Mouse (Mus musculus) common myeloid progenitor, adult 5-6 weeks (primary cell): ENCODE measurements at regions not wholly inside any gene's neighbourhood (a gene's known extent, or its start where the extent isn't known, plus 50 kb on each side); places are given as distances from the start of the nearest gene placed in this dataset.
A peak's percentile ranks its signal among the peaks of the same experiment; 100 is the strongest.

Experiments used
- ATAC-seq: replicated peaks from 2 replicates; pipeline ENCODE4 v1.8.0; 2016; ENCODE audit warnings: low read depth, mild to moderate bottlenecking, moderate TSS enrichment, inconsistent platforms; ENCODE audit not compliant: poor library complexity, severe bottlenecking

DNA sequence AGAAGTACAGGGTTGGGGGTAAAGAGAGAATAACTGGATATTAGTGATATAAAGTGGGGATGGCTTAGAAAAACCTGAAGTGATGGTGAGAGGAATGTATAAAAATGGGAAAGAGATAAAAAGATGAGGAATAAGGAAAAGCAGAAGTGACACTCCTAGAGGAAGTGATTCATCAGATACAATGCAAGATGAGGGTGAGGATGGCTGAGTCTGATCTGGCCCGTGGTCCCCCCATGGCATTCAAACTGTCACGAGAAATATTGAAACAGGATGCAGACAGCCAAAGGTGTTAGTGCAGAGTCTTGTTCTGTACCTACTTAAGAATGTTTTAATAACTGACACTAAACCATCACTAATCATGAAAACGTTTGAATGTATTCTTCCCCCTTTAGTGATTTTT lies 56.2 kb upstream of the Kitl start:
- ATAC-seq, result peak; percentile 66

DNA sequence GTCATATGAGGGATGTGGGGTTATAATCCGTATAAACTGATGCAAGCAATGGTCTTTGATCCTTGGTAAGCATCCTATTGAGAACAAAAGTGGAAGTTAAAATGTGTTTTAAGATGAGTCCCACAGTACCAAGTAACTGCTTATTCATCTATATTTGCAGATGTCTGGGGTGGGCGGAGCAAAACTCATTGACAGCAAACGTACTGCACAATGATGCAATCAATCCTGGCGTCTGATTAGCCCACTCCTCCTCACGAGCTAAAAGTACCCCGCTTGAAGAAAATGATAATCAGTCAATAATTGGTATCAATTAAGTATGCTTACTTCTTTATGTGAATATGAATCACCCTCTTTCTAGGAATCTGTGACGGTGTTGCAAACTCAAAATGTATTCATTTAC lies 62.9 kb upstream of the Kitl start:
- no peak for ATAC-seq

DNA sequence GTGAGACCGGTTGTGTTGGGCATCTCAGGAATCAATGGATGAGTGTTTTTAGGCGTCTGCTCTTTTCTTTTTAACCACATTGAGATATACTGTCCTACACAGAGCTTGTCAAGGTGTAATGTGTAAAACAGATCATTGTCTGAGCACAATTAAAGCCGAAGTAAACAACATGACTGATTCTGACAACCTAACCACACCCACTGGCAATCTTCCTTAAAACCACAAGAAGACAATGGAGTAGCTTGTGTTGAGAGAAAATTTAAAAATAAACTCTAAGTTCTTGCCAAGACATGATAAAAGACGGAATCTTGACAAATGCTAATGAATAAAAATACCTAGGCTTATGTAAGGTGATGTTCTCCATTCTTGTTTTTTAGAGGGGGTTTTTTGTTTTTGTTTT lies 63.7 kb upstream of the Kitl start:
- no peak for ATAC-seq

DNA sequence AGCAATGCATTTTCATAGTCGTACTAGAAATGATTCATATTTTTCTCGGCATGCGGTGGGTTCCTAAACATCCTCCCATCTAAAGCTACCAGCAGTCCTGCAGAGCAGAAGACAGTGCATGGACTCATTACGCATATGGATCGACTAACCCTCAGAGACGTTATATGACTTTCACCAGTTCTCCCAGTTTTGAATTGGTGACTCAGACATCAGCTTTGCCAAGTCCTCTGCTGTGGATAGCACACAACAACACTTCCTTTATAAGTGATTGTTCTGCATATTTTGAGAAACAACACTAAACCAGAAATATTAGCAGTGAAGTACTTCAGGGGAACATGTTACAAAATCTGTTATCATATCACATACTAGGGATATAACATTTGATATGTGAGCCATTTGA lies 64.1 kb upstream of the Kitl start:
- no peak for ATAC-seq

DNA sequence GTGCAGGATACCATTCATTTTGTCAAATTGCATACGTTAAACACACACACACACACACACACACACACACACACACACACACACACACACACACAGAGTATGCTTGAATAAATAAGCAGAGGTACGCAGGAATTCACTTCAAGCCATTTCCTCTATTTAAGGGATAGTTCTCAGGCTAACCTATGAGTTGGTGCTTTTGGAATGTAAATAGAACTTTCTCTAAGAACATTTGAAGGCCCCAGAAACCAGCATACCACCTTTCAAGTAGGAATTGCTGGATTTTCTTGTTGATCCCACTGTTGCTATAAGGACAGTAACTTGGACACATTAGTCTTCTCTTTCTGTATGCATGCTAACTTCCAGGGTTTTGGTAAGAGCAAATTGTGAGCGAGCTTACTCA lies 66.7 kb upstream of the Kitl start:
- ATAC-seq, result no peak

DNA sequence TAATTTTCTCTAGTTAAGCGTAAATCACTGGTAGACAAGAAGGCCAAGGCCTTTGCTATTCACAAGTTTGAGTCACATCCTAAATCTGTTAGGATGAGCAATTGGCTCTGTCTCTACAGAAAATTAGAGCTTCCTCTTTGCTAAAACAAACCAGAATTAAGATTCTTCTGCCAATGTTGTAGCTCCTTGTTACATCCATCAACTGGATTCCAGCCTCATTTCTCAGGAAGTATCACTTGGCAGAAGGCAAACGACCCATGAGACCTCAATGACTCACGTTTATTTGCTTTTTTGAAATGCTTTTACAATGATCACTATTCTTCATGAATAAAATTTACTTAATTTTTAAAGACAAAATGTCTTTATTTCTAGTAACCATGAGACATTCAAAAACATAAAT lies 70.0 kb upstream of the Kitl start:
- no peak for ATAC-seq

DNA sequence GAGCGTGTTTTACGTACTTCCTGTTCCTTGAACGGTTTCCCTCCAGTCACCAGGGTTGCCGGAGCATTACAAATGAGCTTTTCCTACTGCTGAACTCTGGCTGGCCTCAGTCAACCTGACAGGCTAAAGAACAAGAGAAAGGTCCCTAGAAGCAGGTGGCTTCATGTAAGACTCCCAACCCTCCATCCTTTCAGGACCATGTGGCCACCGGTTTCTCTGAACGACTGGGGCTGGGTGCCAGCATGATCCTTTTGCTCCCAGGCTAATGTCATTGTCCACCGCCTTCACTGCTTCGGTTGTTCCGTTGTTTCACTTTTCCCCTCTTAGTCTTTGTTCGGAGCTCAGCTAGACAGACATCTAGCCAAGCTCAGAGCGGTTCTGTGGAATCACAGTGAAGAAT lies 73.8 kb upstream of the Kitl start:
- ATAC-seq, result no peak

DNA sequence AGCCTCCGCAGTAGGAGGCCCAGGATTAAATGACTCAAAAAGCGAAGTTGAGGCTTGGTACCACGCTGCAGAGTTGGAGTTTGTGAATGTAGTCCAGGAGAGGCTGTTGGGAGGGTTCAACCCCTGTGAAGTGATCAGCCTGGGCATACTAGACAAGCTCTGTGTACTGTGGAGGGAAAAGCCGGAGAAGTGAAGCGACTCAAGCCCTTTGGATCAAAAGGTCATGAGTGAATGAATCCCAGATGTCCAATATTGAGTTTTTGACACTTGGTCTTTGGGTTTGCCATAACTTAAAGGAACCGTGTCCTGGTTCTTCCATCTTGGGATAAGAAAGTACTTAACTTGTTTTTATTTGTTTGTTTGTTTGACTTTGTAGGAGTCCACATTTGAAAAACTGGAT lies 76.5 kb upstream of the Kitl start:
- no peak for ATAC-seq

DNA sequence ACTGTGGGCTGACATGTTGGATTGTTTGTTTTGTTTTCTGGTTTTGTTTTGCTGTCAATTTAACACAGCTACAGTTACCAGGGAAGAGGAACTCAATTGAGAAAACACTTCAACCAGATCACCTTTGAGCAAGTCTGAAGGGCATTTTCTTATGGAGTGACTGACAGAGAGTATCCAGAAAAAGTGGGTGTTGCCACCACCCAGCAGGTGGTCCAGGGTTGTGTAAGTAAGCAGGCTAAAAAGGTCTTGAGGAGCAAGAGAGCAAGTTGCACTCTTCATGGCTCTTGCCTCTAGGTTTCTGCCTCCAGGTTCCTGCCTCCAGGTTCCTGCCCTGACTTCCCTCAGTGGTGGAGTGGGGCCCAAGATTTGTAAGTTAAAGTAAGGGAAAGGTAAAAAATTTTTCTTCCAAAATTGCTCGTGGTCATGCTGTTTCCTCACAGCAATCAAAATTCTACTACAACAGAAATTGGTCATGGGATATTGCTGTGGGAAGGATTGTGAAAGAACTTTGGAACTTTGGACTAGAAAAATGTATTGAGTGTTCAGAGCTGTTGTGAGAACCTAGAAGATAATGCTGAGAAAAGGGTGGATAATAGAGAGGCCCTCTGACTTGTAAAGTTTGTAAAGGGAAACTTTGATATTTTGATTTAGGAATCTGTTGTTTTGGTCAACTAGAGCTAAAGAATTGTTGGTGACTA lies 77.4 kb upstream of the Kitl start:
- ATAC-seq, result no peak

DNA sequence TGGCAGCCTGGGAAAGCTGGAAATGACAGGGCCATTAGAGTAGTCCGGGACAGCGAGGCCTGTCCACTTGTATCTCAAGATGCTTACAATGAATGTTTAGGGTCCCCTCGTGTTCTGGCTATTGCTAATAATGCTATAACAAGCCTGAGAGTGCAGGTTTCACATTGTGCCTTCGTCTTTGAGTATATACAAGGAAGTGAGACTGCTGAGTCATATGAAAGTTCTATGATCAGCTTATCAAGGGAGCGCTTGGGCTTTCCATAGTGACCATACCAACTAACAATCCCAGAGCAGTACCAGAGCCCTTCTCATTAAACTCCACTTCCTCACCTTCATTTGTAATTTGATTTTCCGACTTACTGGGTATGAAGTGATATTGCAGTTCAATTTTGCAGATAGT lies 86.2 kb upstream of the Kitl start:
- peak; percentile 77 for ATAC-seq

DNA sequence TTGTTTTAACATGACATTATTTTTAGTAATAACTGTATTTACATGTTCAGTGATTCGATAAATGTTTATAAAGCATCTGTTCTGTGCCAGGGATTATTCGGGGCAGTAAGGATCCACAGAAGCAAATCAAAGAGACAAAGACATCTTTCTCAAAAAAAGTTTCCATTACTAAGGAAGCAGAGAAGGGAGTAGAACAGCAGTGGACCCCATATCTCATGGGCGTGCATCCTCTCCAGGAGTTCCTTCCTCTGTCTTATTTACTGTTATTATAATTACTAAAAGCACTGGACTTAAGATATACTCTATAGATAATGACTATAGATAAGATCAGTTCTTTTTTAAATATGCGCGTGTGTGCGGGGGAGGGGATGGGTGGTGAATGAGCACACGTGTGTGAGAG lies 87.5 kb upstream of the Kitl start:
- ATAC-seq, result no peak

DNA sequence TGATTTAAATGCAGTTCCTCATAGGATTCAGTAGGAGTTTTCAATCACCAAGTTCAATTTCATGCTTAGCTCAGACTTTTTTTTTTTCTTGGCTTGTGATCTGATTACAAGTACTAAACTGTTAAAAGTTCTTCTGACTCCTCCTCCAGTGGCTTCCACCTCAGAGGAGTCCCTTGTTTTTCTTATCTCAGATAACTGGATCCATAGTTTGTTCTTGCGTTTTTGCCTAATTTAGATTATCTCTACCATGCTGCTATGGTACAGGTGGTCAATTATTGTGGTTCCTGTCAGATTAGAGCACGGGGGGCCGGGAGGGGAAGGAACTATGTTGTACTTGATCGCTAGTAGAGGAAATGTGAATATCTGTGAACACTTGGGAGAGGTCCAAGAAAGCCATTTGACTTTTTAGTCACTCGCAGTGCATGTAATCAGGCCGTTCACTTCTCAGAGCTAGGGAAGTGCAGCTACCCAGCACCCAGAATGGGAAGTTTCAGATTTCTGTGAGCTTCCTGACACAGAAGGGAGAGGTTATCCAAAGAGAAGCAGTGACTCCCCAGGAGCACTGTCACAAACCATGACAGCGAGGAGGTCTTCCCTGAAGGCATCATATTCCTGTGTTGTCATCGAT lies 89.0 kb upstream of the Kitl start:
- peak; percentile 17 for ATAC-seq

DNA sequence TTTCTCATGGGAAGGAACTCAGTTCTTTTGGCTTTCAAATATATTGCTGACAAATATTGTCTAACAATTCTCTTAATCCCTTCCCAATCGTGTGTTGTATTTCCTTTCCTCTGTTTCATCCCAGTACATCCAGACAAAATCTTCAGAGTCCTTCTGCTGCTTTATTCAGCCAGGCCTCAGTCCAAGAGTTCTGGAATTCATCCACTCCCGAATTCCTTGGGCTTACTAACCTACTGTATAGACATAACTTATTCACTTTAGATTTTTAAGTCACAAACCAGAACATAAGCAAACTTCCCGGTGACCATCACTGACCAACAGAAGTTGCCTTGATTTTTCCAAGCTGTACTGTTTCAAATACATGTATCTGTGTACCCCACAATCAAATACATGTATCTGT lies 90.9 kb upstream of the Kitl start:
- no peak for ATAC-seq

DNA sequence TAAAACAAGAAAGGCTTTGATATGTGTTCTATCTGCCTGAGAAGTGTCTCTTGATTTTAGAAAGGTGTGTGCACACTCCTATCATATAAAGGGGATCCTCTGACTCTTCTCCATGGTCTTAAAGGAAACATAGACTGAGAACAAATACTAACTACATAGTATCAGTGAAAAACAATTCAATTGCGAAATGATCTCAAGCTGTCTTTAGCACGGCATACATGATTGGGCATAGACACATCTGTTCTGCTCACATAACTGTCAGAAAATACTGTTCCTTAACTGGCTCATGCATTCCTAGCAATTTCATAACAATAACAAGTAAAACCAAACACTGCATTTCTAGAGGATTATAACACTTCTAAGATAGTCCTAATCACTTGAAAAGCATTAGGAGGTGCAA lies 95.5 kb upstream of the Kitl start:
- ATAC-seq, result no peak

DNA sequence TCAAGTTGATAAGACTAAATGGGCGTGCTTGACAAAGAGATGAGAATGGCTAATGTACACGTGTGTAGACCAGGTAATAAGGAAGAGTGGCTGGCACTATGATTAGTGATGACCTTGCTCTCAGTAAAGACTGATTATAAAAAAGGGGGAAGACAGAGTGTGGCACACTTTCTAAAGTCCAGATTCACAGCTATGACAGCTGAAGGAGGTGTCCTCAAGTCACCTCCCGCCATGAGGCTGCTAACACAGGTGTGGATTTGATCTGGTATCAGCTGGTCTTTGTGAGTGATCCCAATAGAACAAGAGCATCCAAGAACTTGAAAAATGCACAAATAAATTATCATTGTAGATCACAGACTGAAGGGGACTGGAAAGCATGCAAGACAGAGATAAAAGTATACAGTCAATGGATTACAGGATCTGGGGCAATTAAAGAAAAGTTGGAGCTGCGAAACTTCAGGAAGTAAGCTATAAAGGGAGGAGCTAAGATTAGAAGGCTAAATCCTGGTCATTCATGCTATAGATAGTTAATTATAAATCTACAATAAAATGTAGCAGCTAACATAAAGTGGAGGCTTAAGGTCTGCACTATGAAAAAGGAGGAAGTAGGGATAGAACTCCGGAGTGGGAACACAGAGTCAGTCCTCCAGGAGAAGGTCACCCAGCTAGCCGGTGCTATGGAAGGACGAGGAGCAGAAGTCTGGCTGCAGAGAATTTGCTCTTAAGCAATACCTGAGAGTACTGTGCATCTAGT lies 96.7 kb upstream of the Kitl start:
- ATAC-seq, result no peak

DNA sequence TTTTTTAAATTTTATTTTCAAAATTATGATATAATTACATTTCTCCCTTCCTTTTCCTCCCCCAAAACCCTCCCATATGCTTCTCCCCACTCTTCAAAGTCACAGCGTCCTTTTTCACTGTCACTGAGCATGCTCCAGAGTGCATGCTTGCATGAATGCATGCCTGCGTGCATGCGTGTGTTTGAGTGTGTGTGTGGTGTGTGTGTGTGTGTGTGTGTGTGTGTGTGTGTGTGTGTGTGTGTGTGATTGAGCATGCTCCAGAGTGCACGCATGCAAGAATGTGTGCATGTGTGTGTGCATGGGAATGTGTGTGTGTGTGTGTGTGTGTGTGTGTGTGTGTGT lies 101.6 kb upstream of the Kitl start:
- ATAC-seq, result no peak

DNA sequence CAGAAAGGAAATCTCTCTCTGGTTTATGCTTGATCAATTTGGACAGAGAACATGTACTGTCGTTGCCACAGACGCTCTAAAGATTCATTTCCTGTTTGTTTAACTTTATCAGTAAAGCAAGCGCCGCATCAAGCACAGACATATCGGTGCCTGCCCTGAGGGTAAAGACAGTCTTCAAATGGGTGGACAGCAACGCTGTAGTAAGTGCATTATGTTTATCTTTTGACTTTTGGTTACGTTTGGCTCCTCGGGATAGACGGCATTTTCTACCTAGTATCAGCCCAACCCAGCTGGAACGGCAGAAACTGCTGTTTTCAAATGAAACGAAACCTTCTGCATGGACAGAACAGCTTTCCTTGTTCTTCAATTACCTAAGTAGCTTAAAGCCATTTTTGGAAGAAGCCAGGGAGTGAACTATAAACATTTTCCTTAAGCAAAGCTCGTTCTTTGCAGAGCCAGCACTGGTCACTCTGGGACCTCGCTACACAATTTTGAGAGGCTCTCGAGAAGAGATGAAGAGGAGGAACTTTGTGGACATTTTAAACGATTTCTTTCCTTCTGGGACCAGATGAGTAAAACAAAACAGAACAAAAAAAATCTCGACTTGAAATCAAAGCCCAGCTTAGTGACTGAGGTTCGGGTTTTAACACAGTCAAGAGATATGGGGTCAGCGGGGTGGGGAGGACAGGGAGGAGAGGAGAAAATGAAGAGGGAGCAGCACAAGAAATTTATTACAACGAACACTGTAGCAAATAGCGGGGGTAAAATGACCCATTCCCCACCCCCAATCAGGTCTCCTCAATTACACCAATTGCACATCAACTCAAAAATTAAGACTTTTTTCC lies 102.2 kb upstream of the Kitl start:
- peak; percentile 66 for ATAC-seq

DNA sequence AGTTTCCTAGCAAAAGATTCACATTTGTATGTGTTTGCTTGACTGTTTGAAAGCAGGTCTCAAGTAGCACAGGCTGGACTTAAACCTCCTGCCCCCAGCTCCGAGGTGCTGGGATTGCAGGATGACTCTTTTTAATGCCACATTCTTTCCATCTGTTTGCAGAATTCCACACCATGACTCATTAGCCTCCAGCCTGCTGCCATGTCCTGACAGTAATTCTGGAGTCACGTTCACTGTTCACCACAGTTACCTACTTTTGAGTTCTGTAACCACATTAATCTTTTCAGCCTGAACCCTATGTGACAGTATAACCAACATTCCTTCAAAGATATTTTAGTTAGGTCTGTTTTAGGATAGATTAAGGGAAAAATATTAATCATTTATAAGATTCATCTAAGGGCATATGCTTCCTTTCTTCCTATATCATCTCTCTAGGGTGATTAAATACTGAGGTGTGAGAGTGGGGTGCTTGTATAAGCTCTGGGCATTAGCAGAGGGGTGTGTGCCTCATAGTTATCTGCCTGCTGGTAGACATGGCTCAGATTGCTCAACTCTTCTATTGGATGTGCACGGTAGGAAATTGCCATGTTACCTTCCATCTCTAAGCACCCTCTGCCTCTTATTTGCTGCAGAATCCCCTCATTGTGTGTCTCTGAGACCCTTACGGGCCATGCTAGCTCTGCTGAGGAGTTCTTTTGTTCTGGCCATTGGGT lies 105.3 kb upstream of the Kitl start:
- no peak for ATAC-seq

DNA sequence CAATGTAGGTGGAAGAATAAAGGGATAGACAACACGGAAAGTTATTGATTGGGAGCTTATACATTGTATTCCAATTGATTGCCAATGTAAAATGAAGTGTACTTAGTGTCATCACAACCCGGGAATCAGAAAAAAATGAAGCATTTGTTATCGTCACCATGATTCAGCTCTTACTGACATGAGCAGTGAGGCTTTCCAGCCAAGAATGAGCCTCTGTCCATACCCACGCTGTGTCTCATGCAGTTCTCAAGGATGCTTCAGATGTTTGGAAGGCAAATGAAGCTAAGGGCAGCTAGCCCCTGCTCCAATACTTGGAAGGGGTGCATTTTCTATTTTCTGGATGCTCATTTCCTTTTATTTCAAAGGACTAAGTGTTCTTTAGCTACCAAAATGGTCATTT lies 107.4 kb upstream of the Kitl start:
- no peak for ATAC-seq

DNA sequence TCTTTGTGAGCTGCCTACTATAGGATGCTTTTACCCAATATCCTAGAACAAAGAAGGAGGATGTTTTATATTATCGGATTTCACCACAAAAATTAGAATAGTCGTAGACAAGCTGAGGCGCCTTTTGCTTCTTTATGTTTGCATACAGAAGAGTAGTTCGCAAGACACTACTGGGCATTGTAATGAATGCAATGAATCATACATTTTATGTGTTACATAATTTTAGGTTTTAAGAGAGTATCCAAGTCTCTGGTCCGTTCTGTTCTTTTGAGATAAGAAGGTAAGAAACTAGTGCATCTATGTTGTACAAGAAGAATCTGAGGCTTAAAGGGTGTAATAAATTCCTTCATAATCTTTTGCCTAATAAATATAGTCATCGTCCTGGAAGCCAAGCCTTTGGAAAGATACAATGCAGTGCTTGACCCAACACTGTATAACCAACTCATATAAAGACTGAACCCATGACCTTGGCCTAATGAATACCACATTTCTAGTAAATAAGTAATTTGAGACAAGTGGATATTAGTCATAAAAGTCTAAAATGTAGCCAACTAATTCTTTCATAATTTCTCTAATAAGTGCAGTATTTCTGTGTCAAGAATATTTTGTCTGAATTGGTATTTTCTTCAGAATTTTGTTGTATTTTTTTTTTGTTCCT lies 108.5 kb upstream of the Kitl start:
- ATAC-seq, result no peak
